Mouse (Mus musculus): ENCODE results near the gene Mroh2a. TPM values are rescaled to one million over a fixed set of nuclear protein-coding genes. Genes with fewer than 3 reads are reported as not detected.
A peak's percentile ranks its signal among the peaks of the same experiment; 100 is the strongest.

Gene Mroh2a
- polyA plus RNA-seq, 1 experiment: 0.96 TPM

- TF ChIP-seq POLR2A (IDR thresholded peaks at IDR 0.05; ENCODE audit: control insufficient read depth, extremely low read depth, insufficient read depth, low read length, poor library complexity) (no peak), CTCF (IDR thresholded peaks at IDR 0.05; ENCODE audit: borderline replicate concordance, control insufficient read depth, extremely low read depth, insufficient read depth, low read length, poor library complexity) (no peak)
- Histone ChIP-seq H3K36me3 (ENCODE audit: control insufficient read depth, insufficient read depth, low read length) (no peaks in the 10 kb centered on the region), H3K27ac (ENCODE audit: control insufficient read depth, insufficient read depth, low read length) (no peak overlapping the region), H3K27me3 (ENCODE audit: control insufficient read depth, insufficient read depth, low read length) (no peaks in the 10 kb centered on the region), H3K4me1 (replicated peaks; ENCODE audit: control insufficient read depth, insufficient read depth, low read length) (peaks cover 1% of the 10 kb centered on the region), H3K4me3 (ENCODE audit: control insufficient read depth, insufficient read depth, low read length) (no peak overlapping the region)
- no peak for DNase-seq
- WGBS: 78% methylated on average over 2 of the region's 2 CpGs
Observed at GRCm38 (mm10) chr1:88199996-88200395, 26.8 kb upstream of the Mroh2a start.

- H3K27ac ChIP-seq (ENCODE audit: control insufficient read depth, insufficient read depth, low read length): no peak within 1 kb of the TSS
- 93% methylated on average over 7 of the region's 7 CpGs for WGBS
- peaks cover 6% of the 10 kb centered on the region for H3K4me1 ChIP-seq (replicated peaks; ENCODE audit: control insufficient read depth, insufficient read depth, low read length)
- DNase-seq: no peak
- H3K36me3 ChIP-seq (ENCODE audit: control insufficient read depth, insufficient read depth, low read length): no peaks in the 10 kb centered on the region
- H3K27me3 ChIP-seq (ENCODE audit: control insufficient read depth, insufficient read depth, low read length): no peaks in the 10 kb centered on the region
- H3K4me3 ChIP-seq (ENCODE audit: control insufficient read depth, insufficient read depth, low read length): no peak within 1 kb of the TSS
- TF ChIP-seq CTCF (IDR thresholded peaks at IDR 0.05; ENCODE audit: borderline replicate concordance, control insufficient read depth, extremely low read depth, insufficient read depth, low read length, poor library complexity) (no peak), POLR2A (IDR thresholded peaks at IDR 0.05; ENCODE audit: control insufficient read depth, extremely low read depth, insufficient read depth, low read length, poor library complexity) (no peak)
Observed at GRCm38 (mm10) chr1:88200456-88200855, 26.3 kb upstream of the Mroh2a start, which contains the start of gene Ugt1a2. Gene Ugt1a2, plus strand, starts transcription at chr1:88200601.

GRCm38 (mm10) chr1:88205294-88205922, 21.4 kb upstream of the Mroh2a start, which contains the start of gene Dnajb3:
Gene Dnajb3, minus strand, starts transcription at chr1:88205782.
- Histone ChIP-seq H3K27ac (ENCODE audit: control insufficient read depth, insufficient read depth, low read length) (no peak within 1 kb of the TSS), H3K27me3 (ENCODE audit: control insufficient read depth, insufficient read depth, low read length) (no peaks in the 10 kb centered on the region), H3K4me3 (ENCODE audit: control insufficient read depth, insufficient read depth, low read length) (peak within 1 kb of the TSS; percentile 98), H3K36me3 (ENCODE audit: control insufficient read depth, insufficient read depth, low read length) (no peaks in the 10 kb centered on the region), H3K4me1 (replicated peaks; ENCODE audit: control insufficient read depth, insufficient read depth, low read length) (peaks cover 11% of the 10 kb centered on the region)
- 47% methylated on average over 62 of the region's 62 CpGs for WGBS
- peak; percentile 37; the same call in 1 of the 2 replicates for TF ChIP-seq POLR2A (IDR thresholded peaks at IDR 0.05; ENCODE audit: control insufficient read depth, extremely low read depth, insufficient read depth, low read length, poor library complexity)
- TF ChIP-seq CTCF (IDR thresholded peaks at IDR 0.05; ENCODE audit: borderline replicate concordance, control insufficient read depth, extremely low read depth, insufficient read depth, low read length, poor library complexity): 0 out of 2 replicates have a peak, but pooled peaks have one; percentile 34
- DNase-seq: peak; percentile 83

- Histone ChIP-seq H3K36me3 (ENCODE audit: control insufficient read depth, insufficient read depth, low read length) (no peaks in the 10 kb centered on the region), H3K27me3 (ENCODE audit: control insufficient read depth, insufficient read depth, low read length) (no peaks in the 10 kb centered on the region), H3K4me3 (ENCODE audit: control insufficient read depth, insufficient read depth, low read length) (no peak overlapping the region), H3K4me1 (replicated peaks; ENCODE audit: control insufficient read depth, insufficient read depth, low read length) (peaks cover 11% of the 10 kb centered on the region), H3K27ac (ENCODE audit: control insufficient read depth, insufficient read depth, low read length) (no peak overlapping the region)
- TF ChIP-seq POLR2A (IDR thresholded peaks at IDR 0.05; ENCODE audit: control insufficient read depth, extremely low read depth, insufficient read depth, low read length, poor library complexity) (no peak), CTCF (IDR thresholded peaks at IDR 0.05; ENCODE audit: borderline replicate concordance, control insufficient read depth, extremely low read depth, insufficient read depth, low read length, poor library complexity) (no peak)
- DNase-seq: no peak
- 90% methylated on average over 2 of the region's 2 CpGs for whole genome bisulfite sequencing
Observed at GRCm38 (mm10) chr1:88206843-88207479, 19.8 kb upstream of the Mroh2a start.

GRCm38 (mm10) chr1:88211812-88212211, 15.0 kb upstream of the Mroh2a start, which contains the start of gene Ugt1a1:
Gene Ugt1a1, plus strand, starts transcription at chr1:88211959.
- H3K27ac ChIP-seq (ENCODE audit: control insufficient read depth, insufficient read depth, low read length): no peak within 1 kb of the TSS
- no peak within 1 kb of the TSS for H3K4me3 ChIP-seq (ENCODE audit: control insufficient read depth, insufficient read depth, low read length)
- WGBS: 76% methylated on average over 8 of the region's 8 CpGs
- no peaks in the 10 kb centered on the region for H3K4me1 ChIP-seq (replicated peaks; ENCODE audit: control insufficient read depth, insufficient read depth, low read length)
- no peaks in the 10 kb centered on the region for H3K27me3 ChIP-seq (ENCODE audit: control insufficient read depth, insufficient read depth, low read length)
- TF ChIP-seq CTCF (IDR thresholded peaks at IDR 0.05; ENCODE audit: borderline replicate concordance, control insufficient read depth, extremely low read depth, insufficient read depth, low read length, poor library complexity): no peak
- TF ChIP-seq POLR2A (IDR thresholded peaks at IDR 0.05; ENCODE audit: control insufficient read depth, extremely low read depth, insufficient read depth, low read length, poor library complexity): no peak
- no peaks in the 10 kb centered on the region for H3K36me3 ChIP-seq (ENCODE audit: control insufficient read depth, insufficient read depth, low read length)
- no peak for DNase-seq

GRCm38 (mm10) chr1:88212341-88213045, 14.3 kb upstream of the Mroh2a start:
- Histone ChIP-seq H3K4me3 (ENCODE audit: control insufficient read depth, insufficient read depth, low read length) (no peak overlapping the region), H3K36me3 (ENCODE audit: control insufficient read depth, insufficient read depth, low read length) (no peaks in the 10 kb centered on the region), H3K27me3 (ENCODE audit: control insufficient read depth, insufficient read depth, low read length) (no peaks in the 10 kb centered on the region), H3K27ac (ENCODE audit: control insufficient read depth, insufficient read depth, low read length) (no peak overlapping the region), H3K4me1 (replicated peaks; ENCODE audit: control insufficient read depth, insufficient read depth, low read length) (no peaks in the 10 kb centered on the region)
- no peak for TF ChIP-seq POLR2A (IDR thresholded peaks at IDR 0.05; ENCODE audit: control insufficient read depth, extremely low read depth, insufficient read depth, low read length, poor library complexity)
- TF ChIP-seq CTCF (IDR thresholded peaks at IDR 0.05; ENCODE audit: borderline replicate concordance, control insufficient read depth, extremely low read depth, insufficient read depth, low read length, poor library complexity): no peak
- WGBS: 69% methylated on average over 8 of the region's 8 CpGs
- no peak for DNase-seq

All from thymus, adult 2 months (tissue).